Mouse (Mus musculus): ENCODE data around the gene Casz1. TPM values are rescaled to one million over a fixed set of nuclear protein-coding genes. Genes with fewer than 3 reads are reported as not detected.

Casz1 gene
- polyA plus RNA-seq, 1 experiment from 2014 or later = 7.6 TPM

DNA sequence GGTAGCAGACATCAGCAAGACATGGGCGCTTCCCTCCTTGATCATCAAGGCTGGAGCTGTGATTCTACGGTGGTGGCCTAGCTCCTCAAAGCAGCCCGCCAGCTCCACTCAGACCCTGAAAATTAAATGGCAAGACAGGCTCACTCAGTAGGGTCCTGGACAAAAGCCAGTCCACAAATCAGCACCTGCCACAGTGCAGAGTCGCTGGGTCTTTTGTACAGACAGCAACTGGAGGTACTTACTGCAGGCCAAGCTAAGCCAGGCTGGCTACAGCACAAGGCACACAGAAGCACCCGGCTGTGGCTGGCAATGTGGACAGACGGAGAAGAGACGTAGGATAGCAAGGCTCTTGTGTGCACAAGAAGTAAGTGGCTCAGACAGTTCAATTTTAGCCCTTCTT is 170.6 kb downstream of the Casz1 start:
- H3K27ac ChIP-seq (ENCODE audit: low read depth, low read length) = no peak overlapping the region
- ATAC-seq (ENCODE audit: low FRiP score, low TSS enrichment) = no peak
- no peaks in the 10 kb centered on the region for H3K27me3 ChIP-seq (ENCODE audit: control insufficient read depth, insufficient read depth, low read length)
- H3K4me1 ChIP-seq (ENCODE audit: control insufficient read depth, insufficient read depth, low read length) = peaks cover 18% of the 10 kb centered on the region
- H3K9ac ChIP-seq (ENCODE audit: low read depth, low read length) = no peak overlapping the region; the same call in 1 of the 2 replicates
- no peaks in the 10 kb centered on the region for H3K9me3 ChIP-seq (ENCODE audit: control insufficient read depth, low read length)
- H3K4me3 ChIP-seq (ENCODE audit: low read length) = no peak overlapping the region
- no peaks in the 10 kb centered on the region; the same call in 1 of the 2 replicates for H3K36me3 ChIP-seq (ENCODE audit: control insufficient read depth, insufficient read depth, low read length)
- WGBS = 64% methylated on average over 7 of the region's 7 CpGs
- no peak overlapping the region for H3K4me2 ChIP-seq (replicated peaks; ENCODE audit: low read depth, low read length)

DNA sequence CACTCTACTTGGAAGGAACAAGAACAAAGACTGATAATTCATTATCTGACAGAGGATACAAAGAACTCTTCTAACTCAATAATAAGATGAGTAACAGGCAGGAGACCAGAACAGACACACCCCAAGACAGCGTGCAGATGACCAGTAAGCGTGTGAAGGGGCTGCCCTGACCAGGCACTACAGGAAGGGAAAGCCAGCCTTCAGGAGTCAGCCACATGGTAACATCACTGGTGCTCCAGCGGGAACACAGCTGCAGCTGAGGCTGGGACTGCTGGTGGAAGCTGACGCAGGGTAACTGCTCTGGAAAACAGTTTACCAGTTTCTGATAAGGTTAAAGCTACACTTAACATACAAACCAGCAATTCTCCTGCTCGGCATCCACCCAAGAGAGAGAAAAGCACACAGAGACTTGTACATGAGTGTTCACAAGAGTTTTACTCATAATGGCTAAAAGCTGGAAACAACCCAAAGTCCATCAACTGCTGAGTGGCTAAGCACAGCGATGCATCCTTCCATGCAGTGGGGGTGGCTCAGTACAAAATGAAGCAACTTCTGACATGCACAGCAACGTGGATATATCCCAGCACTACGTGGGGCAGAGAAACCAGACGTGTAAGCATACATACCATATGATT is 174.1 kb downstream of the Casz1 start:
- peaks cover 2% of the 10 kb centered on the region; the same call in 1 of the 2 replicates for H3K36me3 ChIP-seq (ENCODE audit: control insufficient read depth, insufficient read depth, low read length)
- WGBS = 82% methylated on average over 9 of the region's 9 CpGs
- H3K4me3 ChIP-seq (ENCODE audit: low read length) = no peak overlapping the region
- no peaks in the 10 kb centered on the region for H3K9me3 ChIP-seq (ENCODE audit: control insufficient read depth, low read length)
- no peak for ATAC-seq (ENCODE audit: low FRiP score, low TSS enrichment)
- H3K9ac ChIP-seq (ENCODE audit: low read depth, low read length) = no peak overlapping the region
- no peak overlapping the region for H3K27ac ChIP-seq (ENCODE audit: low read depth, low read length)
- no peak overlapping the region for H3K4me2 ChIP-seq (replicated peaks; ENCODE audit: low read depth, low read length)
- no peaks in the 10 kb centered on the region for H3K27me3 ChIP-seq (ENCODE audit: control insufficient read depth, insufficient read depth, low read length)
- peaks cover 4% of the 10 kb centered on the region; the same call in 1 of the 2 replicates for H3K4me1 ChIP-seq (ENCODE audit: control insufficient read depth, insufficient read depth, low read length)

DNA sequence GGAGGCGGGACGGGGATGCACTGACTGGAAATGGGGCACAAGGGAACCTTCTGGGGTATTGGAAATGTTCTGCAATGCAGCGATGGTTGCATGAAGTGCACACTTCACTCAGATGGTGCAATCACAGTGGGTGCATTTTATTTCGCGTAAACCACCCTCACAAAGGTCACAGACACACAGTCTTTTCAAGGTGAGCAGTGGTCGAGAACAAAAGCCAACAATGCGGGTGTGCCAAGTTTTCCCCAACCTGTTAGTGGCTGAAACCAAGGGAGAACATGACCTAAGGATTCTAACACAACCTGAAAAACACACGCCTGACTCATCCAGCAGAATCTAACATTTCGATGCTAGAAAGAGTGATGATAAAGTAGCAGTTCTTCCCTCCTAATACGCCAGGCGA is 174.7 kb downstream of the Casz1 start:
- Histone ChIP-seq H3K36me3 (ENCODE audit: control insufficient read depth, insufficient read depth, low read length) (peaks cover 8% of the 10 kb centered on the region), H3K4me1 (ENCODE audit: control insufficient read depth, insufficient read depth, low read length) (peaks cover 4% of the 10 kb centered on the region; the same call in 1 of the 2 replicates), H3K9me3 (ENCODE audit: control insufficient read depth, low read length) (no peaks in the 10 kb centered on the region), H3K9ac (ENCODE audit: low read depth, low read length) (no peak overlapping the region), H3K4me3 (ENCODE audit: low read length) (no peak overlapping the region), H3K27me3 (ENCODE audit: control insufficient read depth, insufficient read depth, low read length) (no peaks in the 10 kb centered on the region), H3K4me2 (replicated peaks; ENCODE audit: low read depth, low read length) (no peak overlapping the region), H3K27ac (ENCODE audit: low read depth, low read length) (no peak overlapping the region)
- ATAC-seq (ENCODE audit: low FRiP score, low TSS enrichment) = no peak
- 93% methylated on average over 11 of the region's 11 CpGs for WGBS

DNA sequence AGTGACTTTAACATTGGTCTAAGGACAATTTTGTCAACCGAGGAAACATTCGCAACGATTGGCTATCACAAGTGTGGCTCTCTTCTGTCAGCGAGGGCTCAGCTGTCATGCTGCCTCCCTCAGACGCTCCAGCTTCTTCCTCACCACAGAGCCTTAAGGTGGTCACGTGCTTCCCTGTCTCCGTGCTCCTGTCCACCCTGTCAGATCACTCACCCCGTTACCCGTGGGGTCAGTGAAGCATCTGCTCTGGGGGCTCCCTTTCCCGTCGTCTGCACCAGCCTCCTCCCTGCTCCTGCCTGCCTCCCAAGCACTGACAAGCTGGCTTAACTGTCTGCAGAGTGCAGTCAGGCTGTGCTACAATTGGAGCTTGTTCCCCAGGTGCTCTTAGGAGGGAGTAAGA is 175.6 kb downstream of the Casz1 start:
- no peak overlapping the region for H3K4me3 ChIP-seq (ENCODE audit: low read length)
- H3K36me3 ChIP-seq (ENCODE audit: control insufficient read depth, insufficient read depth, low read length) = peaks cover 9% of the 10 kb centered on the region
- 44% methylated on average over 11 of the region's 11 CpGs for WGBS
- H3K4me2 ChIP-seq (replicated peaks; ENCODE audit: low read depth, low read length) = no peak overlapping the region
- no peaks in the 10 kb centered on the region for H3K9me3 ChIP-seq (ENCODE audit: control insufficient read depth, low read length)
- no peak overlapping the region for H3K9ac ChIP-seq (ENCODE audit: low read depth, low read length)
- no peak overlapping the region for H3K27ac ChIP-seq (ENCODE audit: low read depth, low read length)
- H3K27me3 ChIP-seq (ENCODE audit: control insufficient read depth, insufficient read depth, low read length) = no peaks in the 10 kb centered on the region
- H3K4me1 ChIP-seq (ENCODE audit: control insufficient read depth, insufficient read depth, low read length) = peaks cover 6% of the 10 kb centered on the region; the same call in 1 of the 2 replicates
- ATAC-seq (ENCODE audit: low FRiP score, low TSS enrichment) = peak; percentile 56; the same call in 1 of the 2 replicates

DNA sequence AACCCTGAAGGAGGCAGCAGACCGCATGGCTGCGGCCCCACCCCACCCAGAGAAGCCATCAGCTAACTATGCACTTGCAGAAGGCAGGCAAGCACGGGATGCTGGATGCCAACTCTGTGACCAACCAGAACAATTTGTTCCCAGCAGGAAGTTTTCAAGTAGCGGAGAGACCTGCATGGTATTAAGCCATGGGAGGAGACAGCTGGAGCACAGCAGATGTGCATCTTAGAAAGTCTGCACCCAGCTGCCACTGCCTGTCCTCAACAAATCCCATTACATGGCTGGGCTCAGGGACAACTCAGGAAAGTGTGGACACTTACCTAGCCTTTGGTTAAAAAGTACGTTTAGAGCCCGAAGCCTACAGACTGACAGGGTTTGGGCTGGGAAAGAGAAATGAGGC is 178.0 kb downstream of the Casz1 start:
- no peak overlapping the region for H3K27ac ChIP-seq (ENCODE audit: low read depth, low read length)

DNA sequence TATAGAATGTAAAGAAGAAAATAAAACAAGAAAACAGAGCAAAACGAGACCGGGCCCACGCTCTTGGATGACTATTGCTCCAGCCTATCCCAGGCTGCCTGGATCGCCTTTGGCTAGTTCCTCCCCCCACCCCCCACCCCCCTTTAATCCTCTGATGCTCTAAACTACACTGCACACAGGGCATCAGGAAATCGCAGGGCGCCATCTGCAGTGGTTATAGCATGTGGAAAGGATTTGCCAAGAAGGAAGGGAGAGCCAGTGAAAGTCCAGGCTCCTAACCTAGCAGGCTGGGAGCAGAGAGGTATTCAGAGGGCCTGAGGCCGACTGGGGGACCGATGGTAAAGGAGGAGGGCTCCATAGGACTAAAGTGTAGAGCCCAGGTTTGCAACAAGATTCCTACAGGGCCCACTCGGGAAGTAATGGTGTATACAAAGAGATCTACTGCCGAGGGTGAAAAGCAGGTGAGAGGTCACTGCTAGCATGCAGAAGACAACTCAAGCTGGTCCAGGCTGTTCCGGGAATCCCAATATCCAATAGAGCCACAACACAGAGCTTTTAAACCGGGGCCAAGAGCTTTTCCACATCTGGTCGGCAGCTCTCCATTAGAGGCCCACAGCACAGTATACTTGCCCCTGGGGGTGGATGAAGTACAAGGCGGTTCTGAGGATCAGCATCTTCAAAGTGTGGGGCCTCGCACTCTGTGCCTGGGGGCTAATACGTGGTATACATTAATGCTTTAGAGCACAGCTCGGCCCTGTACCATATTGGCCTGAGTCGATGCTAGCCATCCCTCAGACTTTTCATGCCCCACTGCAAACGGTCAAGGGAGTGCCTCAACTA is 180.7 kb downstream of the Casz1 start:
- Histone ChIP-seq H3K27ac (ENCODE audit: low read depth, low read length) (no peak overlapping the region), H3K36me3 (ENCODE audit: control insufficient read depth, insufficient read depth, low read length) (peaks cover 9% of the 10 kb centered on the region; the same call in 1 of the 2 replicates), H3K27me3 (ENCODE audit: control insufficient read depth, insufficient read depth, low read length) (no peaks in the 10 kb centered on the region), H3K9me3 (ENCODE audit: control insufficient read depth, low read length) (no peaks in the 10 kb centered on the region), H3K4me1 (ENCODE audit: control insufficient read depth, insufficient read depth, low read length) (peaks cover 35% of the 10 kb centered on the region), H3K4me2 (replicated peaks; ENCODE audit: low read depth, low read length) (no peak overlapping the region), H3K4me3 (ENCODE audit: low read length) (no peak overlapping the region), H3K9ac (ENCODE audit: low read depth, low read length) (no peak overlapping the region)
- WGBS = 56% methylated on average over 19 of the region's 19 CpGs
- ATAC-seq (ENCODE audit: low FRiP score, low TSS enrichment) = 0 out of 2 replicates have a peak, but pooled peaks have one; percentile 19

More for the DNA sequence above, 178.0 kb downstream of the Casz1 start:
- Histone ChIP-seq H3K9me3 (ENCODE audit: control insufficient read depth, low read length) (no peaks in the 10 kb centered on the region), H3K4me1 (ENCODE audit: control insufficient read depth, insufficient read depth, low read length) (peaks cover 25% of the 10 kb centered on the region), H3K4me3 (ENCODE audit: low read length) (no peak overlapping the region), H3K27me3 (ENCODE audit: control insufficient read depth, insufficient read depth, low read length) (no peaks in the 10 kb centered on the region), H3K4me2 (replicated peaks; ENCODE audit: low read depth, low read length) (no peak overlapping the region), H3K9ac (ENCODE audit: low read depth, low read length) (no peak overlapping the region), H3K36me3 (ENCODE audit: control insufficient read depth, insufficient read depth, low read length) (peaks cover 9% of the 10 kb centered on the region)
- 74% methylated on average over 6 of the region's 6 CpGs for WGBS
- ATAC-seq (ENCODE audit: low FRiP score, low TSS enrichment) = no peak

DNA sequence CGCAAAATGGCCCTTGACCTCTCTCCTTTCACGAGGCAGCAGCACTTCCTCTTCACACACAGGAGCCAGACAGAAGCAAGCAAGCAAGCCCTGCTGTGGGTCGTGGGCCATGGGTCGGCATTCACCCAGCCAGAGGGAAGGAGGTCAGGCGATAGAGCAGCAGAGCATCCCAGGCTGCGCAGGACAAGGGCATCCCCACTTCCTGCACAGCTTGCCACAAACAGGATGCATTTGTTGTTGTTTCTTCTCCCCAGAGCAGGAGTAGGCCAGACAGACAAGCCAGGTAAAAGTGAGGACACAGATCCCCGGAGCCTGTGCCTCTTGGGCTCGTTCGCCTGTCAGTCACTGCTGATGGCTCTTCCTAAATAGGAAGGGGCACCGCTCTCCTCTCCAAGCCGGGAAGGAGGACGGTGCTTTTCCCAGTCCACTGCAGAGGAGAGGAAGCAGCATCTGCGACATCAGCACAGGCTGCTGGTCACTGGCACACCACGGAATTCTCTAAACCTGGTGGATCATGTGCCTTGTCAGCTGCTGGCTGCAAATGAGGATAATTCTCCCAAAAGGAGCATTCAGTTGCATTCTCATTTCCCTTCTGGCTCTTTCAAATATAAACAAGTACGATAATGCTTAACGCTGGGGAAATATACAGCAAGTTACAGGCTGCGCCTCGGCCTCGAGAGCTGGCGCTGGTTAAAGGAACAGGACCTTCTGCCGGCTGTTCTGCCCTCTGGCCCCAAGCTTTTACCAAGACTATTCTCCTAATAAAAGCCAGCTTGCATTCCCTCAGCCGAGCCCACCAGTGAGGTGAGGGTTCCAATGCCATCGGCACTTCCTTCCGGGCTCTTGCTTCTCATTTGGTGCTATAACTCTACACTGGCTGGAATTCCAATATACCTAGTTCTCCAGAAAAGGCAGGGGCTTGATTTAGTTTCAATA is 181.6 kb downstream of the Casz1 start:
- Histone ChIP-seq H3K27ac (ENCODE audit: low read depth, low read length) (no peak overlapping the region), H3K36me3 (ENCODE audit: control insufficient read depth, insufficient read depth, low read length) (peaks cover 9% of the 10 kb centered on the region; the same call in 1 of the 2 replicates), H3K4me2 (replicated peaks; ENCODE audit: low read depth, low read length) (no peak overlapping the region), H3K4me1 (ENCODE audit: control insufficient read depth, insufficient read depth, low read length) (peaks cover 39% of the 10 kb centered on the region), H3K27me3 (ENCODE audit: control insufficient read depth, insufficient read depth, low read length) (no peaks in the 10 kb centered on the region), H3K9ac (ENCODE audit: low read depth, low read length) (no peak overlapping the region), H3K9me3 (ENCODE audit: control insufficient read depth, low read length) (no peaks in the 10 kb centered on the region), H3K4me3 (ENCODE audit: low read length) (no peak overlapping the region)
- WGBS = 36% methylated on average over 24 of the region's 24 CpGs
- ATAC-seq (ENCODE audit: low FRiP score, low TSS enrichment) = no peak

DNA sequence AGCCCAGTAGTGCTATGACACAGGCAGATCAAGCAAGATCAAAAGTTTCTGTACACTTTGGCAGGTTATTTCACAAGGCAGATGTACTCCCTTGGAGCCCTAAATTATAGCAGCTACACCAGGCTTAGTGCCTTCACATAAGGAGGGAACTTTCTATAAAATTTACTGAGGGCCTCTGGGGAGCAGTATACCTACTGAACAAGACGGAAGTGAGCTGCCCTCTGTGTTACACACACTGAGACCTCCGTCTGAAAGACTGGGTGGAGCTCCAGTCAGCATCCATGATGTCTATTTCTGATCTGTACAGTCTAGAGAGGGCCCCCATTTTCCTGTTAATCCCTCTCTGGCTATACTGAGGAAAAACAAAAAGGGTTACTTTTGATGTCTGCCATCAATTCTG is 185.8 kb downstream of the Casz1 start:
- Histone ChIP-seq H3K4me3 (ENCODE audit: low read length) (no peak overlapping the region), H3K4me2 (replicated peaks; ENCODE audit: low read depth, low read length) (no peak overlapping the region), H3K9ac (ENCODE audit: low read depth, low read length) (no peak overlapping the region), H3K4me1 (ENCODE audit: control insufficient read depth, insufficient read depth, low read length) (peaks cover 35% of the 10 kb centered on the region), H3K27me3 (ENCODE audit: control insufficient read depth, insufficient read depth, low read length) (no peaks in the 10 kb centered on the region), H3K9me3 (ENCODE audit: control insufficient read depth, low read length) (no peaks in the 10 kb centered on the region), H3K27ac (ENCODE audit: low read depth, low read length) (no peak overlapping the region), H3K36me3 (ENCODE audit: control insufficient read depth, insufficient read depth, low read length) (no peaks in the 10 kb centered on the region)
- 0 out of 2 replicates have a peak, but pooled peaks have one; percentile 22 for ATAC-seq (ENCODE audit: low FRiP score, low TSS enrichment)
- 19% methylated on average over 2 of the region's 2 CpGs for WGBS

All from kidney, embryonic 14.5 days (tissue).